Mouse (Mus musculus): ENCODE measurements around the gene Rcn1. TPM values are rescaled to one million over a fixed set of nuclear protein-coding genes. Genes with fewer than 3 reads are reported as not detected.

Gene Rcn1
- polyA plus RNA-seq, 1 experiment from 2014 or later, result 61.2 TPM

DNA sequence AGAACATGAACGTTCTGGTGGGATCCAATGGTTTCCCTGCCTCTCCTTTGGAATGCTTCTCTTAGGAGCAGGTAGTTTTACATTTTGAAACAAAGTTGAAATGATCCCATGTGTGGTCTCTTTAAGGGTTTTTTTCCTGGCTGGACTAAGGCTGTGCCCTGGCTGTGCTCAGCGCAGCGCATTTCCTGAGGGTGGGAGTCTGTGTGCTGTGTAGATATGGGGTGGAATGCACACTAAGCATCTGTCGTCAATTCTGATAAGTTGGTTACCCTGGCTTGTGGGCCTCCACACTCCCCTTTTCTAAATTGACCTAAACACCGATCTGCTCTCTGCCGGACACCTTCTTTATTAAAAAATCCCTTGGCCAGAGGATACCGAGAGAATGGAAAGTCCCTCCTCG is 28.3 kb upstream of the Rcn1 start:
- Histone ChIP-seq H3K4me1 (replicated peaks; ENCODE audit: control insufficient read depth, insufficient read depth, low read length) (no peaks in the 10 kb centered on the region; the same call in 1 of the 2 replicates), H3K9ac (no peak overlapping the region), H3K9me3 (ENCODE audit: control insufficient read depth, low read length) (no peaks in the 10 kb centered on the region), H3K4me2 (replicated peaks) (no peak overlapping the region), H3K27ac (no peak overlapping the region), H3K36me3 (replicated peaks; ENCODE audit: control insufficient read depth, insufficient read depth) (no peaks in the 10 kb centered on the region), H3K27me3 (ENCODE audit: control insufficient read depth, insufficient read depth, low read length) (peaks cover 17% of the 10 kb centered on the region), H3K4me3 (replicated peaks; ENCODE audit: low read length) (no peak overlapping the region)
- WGBS, result 76% methylated on average over 8 of the region's 8 CpGs
- DNase-seq (ENCODE audit: low spot score), result no peak
- ATAC-seq (ENCODE audit: low FRiP score), result no peak

DNA sequence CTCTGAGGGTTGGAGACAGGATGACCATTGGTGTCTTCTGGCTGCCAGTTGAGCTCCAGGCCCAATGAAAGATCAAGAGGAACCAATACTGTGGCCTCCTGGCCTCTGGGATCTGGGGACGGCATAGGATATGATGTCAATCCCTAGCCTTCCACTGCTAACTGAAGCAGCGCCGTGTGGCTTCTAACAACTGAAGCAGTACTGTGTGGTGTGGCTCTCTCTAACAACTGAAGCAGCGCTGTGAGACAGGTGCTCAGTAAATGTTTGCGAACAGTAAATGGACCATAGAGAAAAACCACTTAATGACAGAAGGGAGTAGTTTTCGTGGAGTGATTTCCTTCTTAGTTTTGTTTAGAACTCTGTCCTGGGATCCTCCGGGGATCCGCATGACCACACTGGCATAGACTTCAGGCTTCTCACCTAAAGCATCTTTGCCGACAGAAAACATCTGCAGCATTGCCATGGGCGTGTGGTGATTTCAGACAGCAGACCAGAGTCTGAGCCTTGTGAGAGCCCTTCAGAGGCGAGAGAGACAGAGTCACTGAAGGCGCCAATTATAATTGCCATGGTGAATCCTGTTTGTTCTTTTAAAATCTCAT is 19.6 kb upstream of the Rcn1 start:
- Histone ChIP-seq H3K9ac (no peak overlapping the region), H3K27me3 (ENCODE audit: control insufficient read depth, insufficient read depth, low read length) (no peaks in the 10 kb centered on the region), H3K4me1 (replicated peaks; ENCODE audit: control insufficient read depth, insufficient read depth, low read length) (peaks cover 16% of the 10 kb centered on the region), H3K27ac (no peak overlapping the region), H3K4me2 (replicated peaks) (no peak overlapping the region), H3K9me3 (ENCODE audit: control insufficient read depth, low read length) (no peaks in the 10 kb centered on the region), H3K4me3 (replicated peaks; ENCODE audit: low read length) (no peak overlapping the region), H3K36me3 (replicated peaks; ENCODE audit: control insufficient read depth, insufficient read depth) (no peaks in the 10 kb centered on the region)
- WGBS, result 87% methylated on average over 12 of the region's 12 CpGs
- DNase-seq (ENCODE audit: low spot score) (no peak), ATAC-seq (ENCODE audit: low FRiP score) (no peak)

DNA sequence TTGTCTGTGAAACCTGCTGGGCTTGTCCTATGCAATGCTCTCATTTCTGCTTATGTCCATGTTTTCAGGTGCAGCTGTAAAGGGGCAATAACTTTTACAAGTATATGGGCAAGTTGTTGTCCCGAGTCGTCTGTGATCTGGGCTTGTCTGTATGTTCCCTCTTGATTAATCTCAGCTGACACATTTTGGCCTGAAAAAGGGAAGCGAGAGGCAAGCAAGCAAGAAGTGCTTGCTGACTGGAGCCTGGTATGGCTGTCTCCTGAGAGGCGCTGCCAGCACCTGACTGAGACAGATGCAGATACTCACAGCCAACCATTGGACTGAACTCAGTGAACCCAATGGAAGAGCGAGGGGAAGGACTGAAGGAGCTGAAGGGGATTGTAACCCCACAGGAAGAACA is 18.5 kb upstream of the Rcn1 start:
- 81% methylated on average over 5 of the region's 5 CpGs for WGBS
- no peak overlapping the region for H3K4me3 ChIP-seq (replicated peaks; ENCODE audit: low read length)
- H3K9ac ChIP-seq, result no peak overlapping the region
- no peaks in the 10 kb centered on the region for H3K27me3 ChIP-seq (ENCODE audit: control insufficient read depth, insufficient read depth, low read length)
- H3K4me2 ChIP-seq (replicated peaks), result no peak overlapping the region
- H3K4me1 ChIP-seq (replicated peaks; ENCODE audit: control insufficient read depth, insufficient read depth, low read length), result peaks cover 16% of the 10 kb centered on the region
- DNase-seq (ENCODE audit: low spot score), result no peak
- no peaks in the 10 kb centered on the region for H3K36me3 ChIP-seq (replicated peaks; ENCODE audit: control insufficient read depth, insufficient read depth)
- ATAC-seq (ENCODE audit: low FRiP score), result no peak
- no peak overlapping the region for H3K27ac ChIP-seq
- no peaks in the 10 kb centered on the region for H3K9me3 ChIP-seq (ENCODE audit: control insufficient read depth, low read length)

DNA sequence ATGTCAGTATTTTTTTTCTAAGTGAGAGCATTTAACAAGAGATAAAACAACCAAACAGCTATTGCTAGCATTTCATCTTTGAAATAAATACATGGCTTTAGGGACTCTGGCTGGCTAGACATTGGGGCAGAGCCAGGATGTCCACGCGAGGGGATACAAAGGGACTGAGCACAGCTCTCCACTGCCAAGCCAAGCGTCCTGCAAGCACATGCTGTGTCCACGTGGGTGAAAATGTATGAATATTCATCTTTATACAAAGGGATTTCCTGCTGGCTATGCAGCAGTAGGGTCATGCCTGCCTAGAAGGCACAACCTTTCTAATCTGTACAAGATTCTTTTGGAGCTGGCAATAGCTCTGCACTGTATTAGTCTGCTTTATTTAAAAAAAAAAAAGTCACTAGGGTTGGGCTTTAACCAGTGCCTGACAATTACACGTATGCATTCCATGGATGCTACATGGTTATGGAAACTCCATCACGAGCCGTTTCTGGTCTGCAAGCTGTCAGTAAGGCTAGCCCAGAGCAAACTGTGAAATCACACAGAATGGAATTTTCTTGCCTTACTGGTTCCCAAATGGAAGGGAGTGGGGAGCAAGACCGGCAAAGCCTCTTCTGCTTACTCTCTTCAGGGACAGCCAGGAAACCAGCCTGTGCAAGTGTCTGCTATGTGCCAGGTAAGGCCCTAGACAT is 17.7 kb upstream of the Rcn1 start:
- H3K27ac ChIP-seq, result no peak overlapping the region
- no peak overlapping the region for H3K4me2 ChIP-seq (replicated peaks)
- DNase-seq (ENCODE audit: low spot score) (peak; percentile 41), ATAC-seq (ENCODE audit: low FRiP score) (peak; percentile 51; the same call in 1 of the 2 replicates)
- H3K9me3 ChIP-seq (ENCODE audit: control insufficient read depth, low read length), result no peaks in the 10 kb centered on the region
- WGBS, result 22% methylated on average over 8 of the region's 8 CpGs
- no peak overlapping the region for H3K9ac ChIP-seq
- H3K4me1 ChIP-seq (replicated peaks; ENCODE audit: control insufficient read depth, insufficient read depth, low read length), result peaks cover 16% of the 10 kb centered on the region
- no peaks in the 10 kb centered on the region for H3K27me3 ChIP-seq (ENCODE audit: control insufficient read depth, insufficient read depth, low read length)
- no peak overlapping the region for H3K4me3 ChIP-seq (replicated peaks; ENCODE audit: low read length)
- H3K36me3 ChIP-seq (replicated peaks; ENCODE audit: control insufficient read depth, insufficient read depth), result no peaks in the 10 kb centered on the region

DNA sequence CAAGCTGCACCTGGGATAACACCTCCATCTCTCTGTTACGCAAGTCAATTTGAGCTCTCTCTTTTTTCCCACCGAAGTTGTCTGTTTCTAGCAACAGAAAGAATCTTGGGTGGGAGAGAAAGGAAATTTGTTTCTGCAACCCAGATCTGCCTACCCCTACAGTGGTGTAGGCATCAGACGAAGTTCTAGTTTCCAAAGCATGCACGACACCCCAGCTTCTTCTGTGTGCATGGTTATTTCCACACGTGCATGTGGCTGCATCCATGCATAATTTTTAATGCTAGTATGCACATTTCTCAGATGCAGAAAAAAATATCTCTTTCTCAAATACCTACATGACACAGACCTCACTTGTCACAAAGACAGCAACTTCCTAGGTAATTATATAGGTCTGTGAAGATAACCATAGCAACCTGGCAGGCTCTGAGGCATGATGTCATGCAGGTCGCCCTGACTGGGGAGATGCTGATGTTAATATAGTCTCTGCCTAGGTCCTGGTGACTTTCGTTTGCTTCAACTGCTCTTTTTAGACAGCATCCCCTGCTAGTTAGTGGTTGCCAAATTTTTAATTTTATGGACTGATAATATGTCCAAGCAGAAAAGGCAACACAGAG is 17.0 kb upstream of the Rcn1 start:
- ATAC-seq (ENCODE audit: low FRiP score), result 0 out of 2 replicates have a peak, but pooled peaks have one; percentile 34
- no peak overlapping the region for H3K27ac ChIP-seq
- 55% methylated on average over 7 of the region's 7 CpGs for WGBS

DNA sequence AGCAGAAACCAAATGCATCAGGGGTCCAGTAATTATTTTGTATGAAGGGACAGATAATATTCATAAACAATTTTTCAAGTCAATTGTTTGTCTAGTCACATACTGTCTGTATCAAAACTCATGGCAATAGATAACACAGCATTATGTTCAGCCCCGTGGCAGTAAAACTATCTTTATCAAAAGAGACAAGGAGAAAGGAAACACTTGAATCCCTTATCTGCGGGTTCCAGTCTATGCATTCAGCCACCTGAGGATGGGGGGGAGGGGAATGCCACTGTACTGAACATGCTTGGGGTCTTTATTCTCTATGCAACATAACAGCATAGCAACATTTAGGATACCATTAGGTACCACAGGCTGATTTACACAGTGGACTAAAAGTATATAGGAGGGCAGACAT is 15.2 kb upstream of the Rcn1 start:
- Histone ChIP-seq H3K9me3 (ENCODE audit: control insufficient read depth, low read length) (no peaks in the 10 kb centered on the region), H3K27ac (no peak overlapping the region), H3K4me2 (replicated peaks) (no peak overlapping the region), H3K9ac (no peak overlapping the region), H3K36me3 (replicated peaks; ENCODE audit: control insufficient read depth, insufficient read depth) (no peaks in the 10 kb centered on the region), H3K4me1 (replicated peaks; ENCODE audit: control insufficient read depth, insufficient read depth, low read length) (peaks cover 16% of the 10 kb centered on the region), H3K27me3 (ENCODE audit: control insufficient read depth, insufficient read depth, low read length) (no peaks in the 10 kb centered on the region), H3K4me3 (replicated peaks; ENCODE audit: low read length) (no peak overlapping the region)
- no peak for DNase-seq (ENCODE audit: low spot score)
- no peak for ATAC-seq (ENCODE audit: low FRiP score)
- 76% methylated on average over 2 of the region's 2 CpGs for WGBS

More for the DNA sequence above, 17.0 kb upstream of the Rcn1 start:
- Histone ChIP-seq H3K4me1 (replicated peaks; ENCODE audit: control insufficient read depth, insufficient read depth, low read length) (peaks cover 16% of the 10 kb centered on the region), H3K4me2 (replicated peaks) (no peak overlapping the region), H3K4me3 (replicated peaks; ENCODE audit: low read length) (no peak overlapping the region), H3K36me3 (replicated peaks; ENCODE audit: control insufficient read depth, insufficient read depth) (no peaks in the 10 kb centered on the region), H3K9me3 (ENCODE audit: control insufficient read depth, low read length) (no peaks in the 10 kb centered on the region), H3K27me3 (ENCODE audit: control insufficient read depth, insufficient read depth, low read length) (no peaks in the 10 kb centered on the region), H3K9ac (no peak overlapping the region)
- no peak for DNase-seq (ENCODE audit: low spot score)

DNA sequence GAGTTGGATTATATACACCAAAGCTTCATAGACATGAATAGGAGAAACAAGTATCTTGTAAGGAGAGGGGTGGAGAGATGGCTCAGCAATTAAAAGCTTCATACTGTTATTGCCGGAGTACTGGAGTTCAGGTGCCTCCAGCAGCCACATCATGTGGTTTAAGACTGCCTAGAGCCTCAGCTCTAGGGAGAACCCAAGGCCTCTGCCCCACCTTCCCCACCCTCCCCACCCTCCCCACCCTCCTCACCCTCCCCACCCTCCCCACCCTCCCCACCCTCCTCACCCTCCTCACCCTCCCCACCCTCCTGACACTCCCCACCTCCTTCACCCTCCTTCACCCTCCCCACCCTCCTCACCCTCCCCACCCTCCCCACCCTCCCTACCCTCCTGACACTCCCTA is 10.1 kb upstream of the Rcn1 start:
- DNase-seq (ENCODE audit: low spot score) (no peak), ATAC-seq (ENCODE audit: low FRiP score) (no peak)
- Histone ChIP-seq H3K4me1 (replicated peaks; ENCODE audit: control insufficient read depth, insufficient read depth, low read length) (no peaks in the 10 kb centered on the region), H3K9ac (no peak overlapping the region), H3K36me3 (replicated peaks; ENCODE audit: control insufficient read depth, insufficient read depth) (no peaks in the 10 kb centered on the region), H3K4me3 (replicated peaks; ENCODE audit: low read length) (no peak overlapping the region), H3K27ac (no peak overlapping the region), H3K9me3 (ENCODE audit: control insufficient read depth, low read length) (no peaks in the 10 kb centered on the region), H3K4me2 (replicated peaks) (no peak overlapping the region), H3K27me3 (ENCODE audit: control insufficient read depth, insufficient read depth, low read length) (no peaks in the 10 kb centered on the region)
- WGBS, result 100% methylated on average over 1 of the region's 1 CpGs

DNA sequence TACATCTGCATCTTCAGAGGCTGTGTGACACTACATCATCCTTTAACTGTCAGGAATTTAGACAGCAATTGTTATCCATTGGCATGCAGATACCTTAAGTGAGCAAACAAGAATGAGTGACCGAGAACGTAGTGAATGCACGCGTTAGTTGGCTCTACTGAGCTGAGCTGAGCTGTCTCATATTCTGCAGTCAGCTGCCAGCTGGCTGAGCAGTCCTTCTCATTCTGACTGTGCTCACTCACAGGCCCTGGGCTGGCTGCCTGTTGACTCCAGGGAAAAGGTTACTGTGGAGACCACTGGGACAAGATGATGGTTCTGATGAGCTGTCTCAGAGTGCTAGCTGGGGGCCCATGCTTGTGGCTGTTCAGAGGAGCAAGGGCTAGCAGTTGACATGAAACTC is 9.4 kb upstream of the Rcn1 start:
- Histone ChIP-seq H3K4me2 (replicated peaks) (no peak overlapping the region), H3K4me3 (replicated peaks; ENCODE audit: low read length) (no peak overlapping the region), H3K36me3 (replicated peaks; ENCODE audit: control insufficient read depth, insufficient read depth) (no peaks in the 10 kb centered on the region), H3K4me1 (replicated peaks; ENCODE audit: control insufficient read depth, insufficient read depth, low read length) (no peaks in the 10 kb centered on the region), H3K27ac (no peak overlapping the region), H3K9ac (no peak overlapping the region), H3K9me3 (ENCODE audit: control insufficient read depth, low read length) (no peaks in the 10 kb centered on the region), H3K27me3 (ENCODE audit: control insufficient read depth, insufficient read depth, low read length) (no peaks in the 10 kb centered on the region)
- ATAC-seq (ENCODE audit: low FRiP score), result peak; percentile 53; the same call in 1 of the 2 replicates
- DNase-seq (ENCODE audit: low spot score), result no peak
- WGBS, result 45% methylated on average over 4 of the region's 4 CpGs

DNA sequence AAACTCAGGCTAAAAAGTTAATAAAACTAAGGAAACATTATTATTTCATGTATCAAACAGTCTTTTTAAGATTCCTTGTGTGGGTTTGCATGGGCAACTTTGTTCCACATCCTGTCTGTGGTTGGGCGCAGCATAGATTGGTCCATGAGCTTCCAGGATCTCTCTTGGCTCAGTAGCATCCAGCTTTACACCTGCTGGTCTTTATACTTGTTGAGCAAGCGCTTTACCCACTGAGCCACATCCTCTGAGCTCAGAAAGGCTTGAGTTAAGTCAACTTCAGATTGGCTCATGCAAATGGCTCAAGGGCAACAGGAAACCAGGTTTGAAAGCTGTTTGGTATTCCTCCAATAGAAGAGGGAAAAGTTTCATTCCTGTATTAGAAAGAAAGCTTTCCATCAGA is 3.1 kb upstream of the Rcn1 start:
- 89% methylated on average over 2 of the region's 2 CpGs for WGBS
- Histone ChIP-seq H3K27ac (no peak overlapping the region), H3K4me3 (replicated peaks; ENCODE audit: low read length) (no peak overlapping the region), H3K27me3 (ENCODE audit: control insufficient read depth, insufficient read depth, low read length) (peaks cover 14% of the 10 kb centered on the region; the same call in 1 of the 2 replicates), H3K9me3 (ENCODE audit: control insufficient read depth, low read length) (no peaks in the 10 kb centered on the region), H3K9ac (no peak overlapping the region), H3K36me3 (replicated peaks; ENCODE audit: control insufficient read depth, insufficient read depth) (no peaks in the 10 kb centered on the region), H3K4me2 (replicated peaks) (no peak overlapping the region), H3K4me1 (replicated peaks; ENCODE audit: control insufficient read depth, insufficient read depth, low read length) (no peaks in the 10 kb centered on the region)
- DNase-seq (ENCODE audit: low spot score), result no peak
- ATAC-seq (ENCODE audit: low FRiP score), result no peak

Measured in hindbrain, embryonic 14.5 days (tissue).